Mouse (Mus musculus) MEL (cell line): ENCODE data around the gene Cables2. TPM values are rescaled to one million over a fixed set of nuclear protein-coding genes. Genes with fewer than 3 reads are reported as not detected.

Source experiments
- DNase-seq: peaks from one replicate; pipeline ENCODE4 v3.0.0; 2011; ENCODE audit warnings: low read depth, low spot score
- H3K27ac ChIP-seq: 2 replicates; pipeline ENCODE4 v1.5.1; 2012; ENCODE audit warnings: low read depth, mild to moderate bottlenecking, control low read depth, low read length, moderate library complexity; ENCODE audit not compliant: control insufficient read depth
- H3K27me3 ChIP-seq, 2 experiments: fragments of 150-350 bp in 1 of 2; sonication (generic) in 1 of 2; 2 replicates each; pipeline ENCODE4 v1.6.1; 2012; ENCODE audit warnings: low read length in 2 of 2, mild to moderate bottlenecking in 2 of 2, improper control_type of control experiment in 1 of 2, moderate library complexity in 1 of 2; ENCODE audit not compliant: insufficient read depth in 2 of 2, control insufficient read depth in 1 of 2
- H3K36me3 ChIP-seq, 2 experiments: 2 replicates each; pipeline ENCODE4 v1.6.1; 2012 to 2014; ENCODE audit warnings: low read length in 2 of 2, improper control_type of control experiment in 1 of 2, inconsistent platforms in 1 of 2, mild to moderate bottlenecking in 1 of 2; ENCODE audit not compliant: insufficient read depth in 2 of 2, control insufficient read depth in 1 of 2
- H3K4me1 ChIP-seq, 2 experiments: fragments of 150-350 bp in 1 of 2; sonication (generic) in 1 of 2; 2 replicates each; pipeline ENCODE4 v1.6.1; 2012; ENCODE audit warnings: low read length in 2 of 2, improper control_type of control experiment in 1 of 2, mild to moderate bottlenecking in 1 of 2; ENCODE audit not compliant: insufficient read depth in 2 of 2, control insufficient read depth in 1 of 2
- H3K4me3 ChIP-seq, 2 experiments: fragments of 150-350 bp in 1 of 2; sonication (generic) in 1 of 2; 2 replicates each; pipeline ENCODE4 v1.5.1; 2012; ENCODE audit warnings: low read depth in 2 of 2, low read length in 2 of 2, mild to moderate bottlenecking in 2 of 2, moderate library complexity in 2 of 2, control low read depth in 1 of 2, improper control_type of control experiment in 1 of 2; ENCODE audit not compliant: control insufficient read depth in 1 of 2, insufficient read depth in 1 of 2
- H3K79me2 ChIP-seq: 2 replicates; pipeline ENCODE4 v1.6.1; 2012; ENCODE audit warnings: mild to moderate bottlenecking, low read length, moderate library complexity; ENCODE audit not compliant: control insufficient read depth, poor library complexity, insufficient read depth
- H3K9ac ChIP-seq: 2 replicates; pipeline ENCODE4 v1.6.1; 2012; ENCODE audit warnings: low read depth, mild to moderate bottlenecking, control low read depth, low read length, moderate library complexity; ENCODE audit not compliant: control insufficient read depth, poor library complexity, severe bottlenecking
- H3K9me3 ChIP-seq: fragments of 150-350 bp; sonication (generic); replicated peaks from 2 replicates; pipeline ENCODE4 v1.6.1; 2012; ENCODE audit warnings: mild to moderate bottlenecking, low read length, improper control_type of control experiment, moderate library complexity; ENCODE audit not compliant: insufficient read depth
- CTCF ChIP-seq, 3 experiments: IDR thresholded peaks in 2 of 3; conservative IDR thresholded peaks in 1 of 3; 2 replicates each; pipeline ENCODE4 v1.5.1; 2011 to 2012; ENCODE audit warnings: low read length in 3 of 3, low read depth in 2 of 3, mild to moderate bottlenecking in 2 of 3, improper control_type of control experiment in 1 of 3, inconsistent platforms in 1 of 3, mixed read lengths in 1 of 3, moderate library complexity in 1 of 3; ENCODE audit not compliant: control insufficient read depth in 1 of 3, insufficient read depth in 1 of 3, poor library complexity in 1 of 3, severe bottlenecking in 1 of 3
- E2F4 ChIP-seq: IDR thresholded peaks from 2 replicates; pipeline ENCODE4 v1.6.1; 2011; ENCODE audit warnings: low read depth, low read length, improper control_type of control experiment, borderline replicate concordance
- EP300 ChIP-seq, 2 experiments: IDR thresholded peaks; 2 replicates each; pipeline ENCODE4 v1.6.1; 2011; ENCODE audit warnings: improper control_type of control experiment in 2 of 2, low read length in 2 of 2, low read depth in 1 of 2, mild to moderate bottlenecking in 1 of 2
- ETS1 ChIP-seq: IDR thresholded peaks from 2 replicates; pipeline ENCODE4 v1.6.1; 2012; ENCODE audit warnings: low read depth, mild to moderate bottlenecking, inconsistent platforms, low read length, improper control_type of control experiment, moderate library complexity
- GATA1 ChIP-seq: IDR thresholded peaks from 2 replicates; pipeline ENCODE4 v1.6.1; 2011; ENCODE audit warnings: low read depth, low read length, improper control_type of control experiment
- JUND ChIP-seq: IDR thresholded peaks from 2 replicates; pipeline ENCODE4 v1.6.1; 2011; ENCODE audit warnings: low read depth, mild to moderate bottlenecking, improper control_type of control experiment, low read length
- MAFK ChIP-seq: IDR thresholded peaks from 2 replicates; pipeline ENCODE4 v1.6.1; 2011; ENCODE audit warnings: low read depth, mild to moderate bottlenecking, low read length, improper control_type of control experiment, borderline replicate concordance
- MAX ChIP-seq: IDR thresholded peaks from 2 replicates; pipeline ENCODE4 v1.6.1; 2011; ENCODE audit warnings: low read length, improper control_type of control experiment
- MAZ ChIP-seq: IDR thresholded peaks from 2 replicates; pipeline ENCODE4 v1.6.1; 2012; ENCODE audit warnings: low read depth, mild to moderate bottlenecking, inconsistent platforms, low read length, improper control_type of control experiment
- MEF2A ChIP-seq: IDR thresholded peaks from 2 replicates; pipeline ENCODE4 v1.6.1; 2014; ENCODE audit warnings: low read depth, mild to moderate bottlenecking, inconsistent platforms, low read length, improper control_type of control experiment; ENCODE audit not compliant: poor library complexity, insufficient replicate concordance, severe bottlenecking; ENCODE audit errors: extremely low read depth
- MYC ChIP-seq: IDR thresholded peaks from 2 replicates; pipeline ENCODE4 v1.6.1; 2011; ENCODE audit warnings: low read depth, mild to moderate bottlenecking, low read length, improper control_type of control experiment, moderate library complexity
- RAD21 ChIP-seq: IDR thresholded peaks from 2 replicates; pipeline ENCODE4 v1.6.1; 2011; ENCODE audit warnings: mild to moderate bottlenecking, low read depth, low read length, improper control_type of control experiment
- RCOR1 ChIP-seq: IDR thresholded peaks from 2 replicates; pipeline ENCODE4 v1.6.1; 2012; ENCODE audit warnings: low read depth, mild to moderate bottlenecking, inconsistent platforms, low read length, improper control_type of control experiment
- SIN3A ChIP-seq: IDR thresholded peaks from 2 replicates; pipeline ENCODE4 v1.6.1; 2012; ENCODE audit warnings: low read length, improper control_type of control experiment, inconsistent platforms
- TAL1 ChIP-seq: IDR thresholded peaks from 2 replicates; pipeline ENCODE4 v1.6.1; 2012; ENCODE audit warnings: mild to moderate bottlenecking, inconsistent platforms, low read length, moderate library complexity, mixed read lengths
- TCF12 ChIP-seq: IDR thresholded peaks from 2 replicates; pipeline ENCODE4 v1.6.1; 2014; ENCODE audit warnings: low read depth, mild to moderate bottlenecking, inconsistent platforms, low read length, improper control_type of control experiment, moderate library complexity
- USF2 ChIP-seq, 2 experiments: IDR thresholded peaks; 2 replicates each; pipeline ENCODE4 v1.6.1; 2011 to 2012; ENCODE audit warnings: improper control_type of control experiment in 2 of 2, low read length in 2 of 2, borderline replicate concordance in 1 of 2, inconsistent platforms in 1 of 2, low read depth in 1 of 2, mild to moderate bottlenecking in 1 of 2; ENCODE audit not compliant: insufficient read depth in 1 of 2
- ZC3H11A ChIP-seq: IDR thresholded peaks from 2 replicates; pipeline ENCODE4 v1.6.1; 2012; ENCODE audit warnings: low read depth, mild to moderate bottlenecking, inconsistent platforms, low read length, improper control_type of control experiment
- ZKSCAN1 ChIP-seq: IDR thresholded peaks from 2 replicates; pipeline ENCODE4 v1.6.1; 2012; ENCODE audit warnings: low read depth, mild to moderate bottlenecking, inconsistent platforms, low read length, improper control_type of control experiment, moderate library complexity
- ZNF384 ChIP-seq: IDR thresholded peaks from 2 replicates; pipeline ENCODE4 v1.6.1; 2012; ENCODE audit warnings: low read depth, mild to moderate bottlenecking, inconsistent platforms, low read length, improper control_type of control experiment
- polyA plus RNA-seq, 2 experiments: library from polyadenylated mRNA; stranded (reverse) in 1 of 2; unstranded in 1 of 2; fragments of >175 nt in 1 of 2; fragments of >200 nt in 1 of 2; gene quantifications; 2 replicates each; pipeline versions ENCODE4 v1.2.1 to v1.2.4; 2012; ENCODE audit warnings: low replicate concordance in 2 of 2, low read depth in 1 of 2; ENCODE audit not compliant: insufficient read length in 2 of 2, insufficient read depth in 1 of 2, missing spikeins in 1 of 2
- total RNA-seq: library from RNA; depleted of rRNA; stranded (reverse); fragments of 300-350 nt; gene quantifications from 2 replicates; pipeline ENCODE4 v1.2.3, GENCODE M21; 2012

The Cables2 gene
- total and polyA plus RNA-seq, 3 experiments: 10.7 to 16.7 TPM; not detected in 1

DNA sequence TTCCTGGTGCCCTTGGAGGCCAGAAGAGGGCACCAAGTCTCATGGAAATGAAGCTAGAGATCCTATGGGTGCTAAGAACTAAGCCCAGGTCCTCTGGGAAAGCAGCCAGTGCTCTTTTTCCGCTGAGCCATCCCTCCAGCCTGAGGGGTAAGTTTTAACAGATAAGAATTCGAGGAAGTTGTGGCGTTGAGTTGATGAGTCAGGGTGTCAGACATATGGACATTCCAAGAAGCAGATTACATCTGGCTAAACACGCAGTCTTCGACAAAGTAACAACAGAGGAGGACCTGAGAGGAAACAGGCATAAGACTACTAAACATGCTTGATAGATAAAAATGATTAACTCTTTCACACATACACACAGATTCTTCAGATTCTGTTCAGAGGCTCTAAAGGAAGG is 34.7 kb downstream of the Cables2 start:
- peaks cover 9 to 34% of the 10 kb centered on the region in 2 experiments for H3K4me1 ChIP-seq
- TF ChIP-seq MYC (peak; percentile 59; the same call in 1 of the 2 replicates), JUND (peak; percentile 66; the same call in 1 of the 2 replicates), RAD21 (no peak), MAFK (peak; percentile 33; the same call in 1 of the 2 replicates), USF2 (IDR thresholded peaks at IDR 0.05; ENCODE audit: borderline replicate concordance in 1 of 2, insufficient read depth in 1 of 2, low read depth in 1 of 2, low read length in 2 of 2) (no peak), E2F4 (no peak), GATA1 (peak; percentile 81), ZC3H11A (no peak), CTCF (IDR thresholded peaks at IDR 0.05 in 2 of 3, conservative IDR thresholded peaks at IDR 0.05 in 1 of 3; ENCODE audit: control insufficient read depth in 1 of 3, insufficient read depth in 1 of 3, low read depth in 2 of 3, low read length in 3 of 3, poor library complexity in 1 of 3, severe bottlenecking in 1 of 3) (peak in 1 of 3 experiments; percentile 7; a peak in 1 of 6 replicates), ETS1 (peak; percentile 93), SIN3A (peak; percentile 46; the same call in 1 of the 2 replicates), MAZ (0 out of 2 replicates have a peak, but pooled peaks have one; percentile 23), MEF2A (no peak), MAX (peak; percentile 51; the same call in 1 of the 2 replicates), RCOR1 (peak; percentile 38; the same call in 1 of the 2 replicates), TCF12 (peak; percentile 67), TAL1 (peak; percentile 73), EP300 (IDR thresholded peaks at IDR 0.05; ENCODE audit: low read depth in 1 of 2, low read length in 2 of 2) (peak; percentile 79 to 80)
- TF ChIP-seq, all 39 proteins: peak for 13
- Histone ChIP-seq H3K36me3 (peaks cover 0 to 24% of the 10 kb centered on the region in 2 experiments; a peak in 2 of 4 replicates), H3K79me2 (no peaks in the 10 kb centered on the region), H3K9me3 (no peaks in the 10 kb centered on the region), H3K27ac (peak overlapping the region; percentile 56), H3K27me3 (no peaks in the 10 kb centered on the region), H3K9ac (no peak overlapping the region), H3K4me3 (no peak overlapping the region)
- peak; percentile 79 for DNase-seq

DNA sequence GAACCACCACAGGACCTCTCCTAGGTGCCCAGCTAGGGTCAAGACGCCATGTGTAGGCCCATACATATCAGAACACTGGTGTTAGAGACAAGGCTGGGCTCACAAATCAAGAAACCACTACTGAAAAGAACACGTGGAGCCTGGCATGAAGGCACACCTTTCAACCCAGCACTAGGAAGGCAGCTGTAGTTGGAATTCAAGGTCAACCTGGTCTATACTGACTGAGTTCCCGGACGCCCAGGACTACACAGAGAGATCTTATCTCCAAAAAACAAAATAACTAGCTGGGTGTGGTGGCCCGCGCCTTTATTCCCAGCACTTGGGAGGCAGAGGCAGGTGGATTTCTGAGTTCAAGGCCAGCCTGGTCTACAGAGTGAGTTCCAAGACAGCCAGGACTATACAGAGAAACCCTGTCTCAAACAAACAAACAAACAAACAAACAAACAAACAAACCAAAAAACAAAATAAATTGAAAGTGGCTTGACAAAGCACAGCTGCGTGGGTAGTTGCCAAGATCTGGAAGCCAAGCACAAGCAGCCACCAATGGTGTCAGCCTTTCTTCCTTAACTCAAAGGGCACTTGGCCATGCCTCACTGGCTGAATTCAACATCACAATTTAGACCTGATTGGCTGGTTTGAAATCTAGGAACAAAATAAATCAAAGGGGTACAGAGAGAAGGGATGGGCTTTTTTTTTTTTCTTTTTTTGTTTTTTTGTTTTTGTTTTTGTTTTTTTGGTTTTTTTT is 35.5 kb downstream of the Cables2 start:
- Histone ChIP-seq H3K36me3 (peaks cover 0 to 24% of the 10 kb centered on the region in 2 experiments; a peak in 2 of 4 replicates), H3K4me1 (peaks cover 9 to 34% of the 10 kb centered on the region in 2 experiments), H3K4me3 (no peak overlapping the region), H3K27me3 (no peaks in the 10 kb centered on the region), H3K9me3 (no peaks in the 10 kb centered on the region), H3K79me2 (no peaks in the 10 kb centered on the region), H3K9ac (no peak overlapping the region), H3K27ac (peak overlapping the region; percentile 52)
- DNase-seq: no peak
- TF ChIP-seq ZNF384 (peak; percentile 15; the same call in 1 of the 2 replicates), ZKSCAN1 (no peak)
